Mouse (Mus musculus): ENCODE results near the gene Gm3269. TPM values are rescaled to one million over a fixed set of nuclear protein-coding genes. Genes with fewer than 3 reads are reported as not detected.
"Not testable (repeated sequence)": the region's sequence is repeated elsewhere in the genome, so short reads cannot be mapped to it uniquely, and the experiment has no call there.

The Gm3269 gene
- total RNA-seq (2017): not detected in 2 replicates

DNA sequence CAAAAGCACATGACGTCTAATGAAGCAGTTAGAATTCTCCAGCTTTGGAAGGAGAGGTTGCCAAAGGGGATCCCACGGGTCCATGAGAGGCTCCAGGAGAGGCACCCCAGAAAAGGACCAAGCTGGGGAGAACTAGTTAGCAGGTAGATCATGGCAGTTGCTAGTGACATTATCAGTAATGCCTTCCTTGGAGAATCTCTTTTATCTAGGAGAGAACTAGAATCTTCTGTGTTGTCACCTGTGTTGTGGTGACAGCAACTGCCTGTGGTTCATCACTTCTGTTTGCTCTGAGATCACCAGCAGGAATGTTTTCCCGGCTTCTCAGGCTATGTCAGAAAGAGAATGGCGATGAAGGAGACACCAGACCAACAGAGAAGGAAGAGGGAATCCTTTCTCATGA lies at the start of gene Gm3269:
Gm3269 (plus strand) TSS at position 301 of the 400 bp plus-strand sequence.
- not testable (repeated sequence) for ATAC-seq (replicated peaks in 1 of 2; ENCODE audit: insufficient read depth in 1 of 2, low FRiP score in 2 of 2, low TSS enrichment in 1 of 2, low read depth in 1 of 2, poor library complexity in 2 of 2, severe bottlenecking in 2 of 2)

- not testable (repeated sequence) for ATAC-seq (replicated peaks in 1 of 2; ENCODE audit: insufficient read depth in 1 of 2, low FRiP score in 2 of 2, low TSS enrichment in 1 of 2, low read depth in 1 of 2, poor library complexity in 2 of 2, severe bottlenecking in 2 of 2)
Observed at GRCm38 (mm10) chr14:4806421-4806820, 31.5 kb upstream of the Gm3269 start.

DNA sequence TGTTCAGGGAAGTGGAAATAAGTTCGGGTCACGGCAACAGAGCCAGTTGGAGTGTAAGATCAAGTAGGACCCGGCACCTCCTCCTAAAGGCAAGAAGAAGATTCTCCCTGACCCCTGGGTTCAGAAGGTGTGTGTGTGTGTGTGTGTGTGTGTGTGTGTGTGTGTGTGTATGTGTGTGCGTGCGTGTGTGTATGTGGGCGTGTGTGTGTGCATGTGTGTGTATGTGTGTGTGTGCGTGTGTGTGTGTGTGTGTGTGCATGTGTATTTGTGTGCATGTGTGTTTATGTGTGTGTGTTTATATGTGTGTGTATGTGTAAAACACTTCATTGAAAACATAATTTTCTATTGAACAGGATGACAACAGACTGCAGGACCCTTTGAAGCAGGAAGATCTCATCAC lies 16.0 kb upstream of the Gm3269 start:
- not testable (repeated sequence) for ATAC-seq (replicated peaks in 1 of 2; ENCODE audit: insufficient read depth in 1 of 2, low FRiP score in 2 of 2, low TSS enrichment in 1 of 2, low read depth in 1 of 2, poor library complexity in 2 of 2, severe bottlenecking in 2 of 2)

DNA sequence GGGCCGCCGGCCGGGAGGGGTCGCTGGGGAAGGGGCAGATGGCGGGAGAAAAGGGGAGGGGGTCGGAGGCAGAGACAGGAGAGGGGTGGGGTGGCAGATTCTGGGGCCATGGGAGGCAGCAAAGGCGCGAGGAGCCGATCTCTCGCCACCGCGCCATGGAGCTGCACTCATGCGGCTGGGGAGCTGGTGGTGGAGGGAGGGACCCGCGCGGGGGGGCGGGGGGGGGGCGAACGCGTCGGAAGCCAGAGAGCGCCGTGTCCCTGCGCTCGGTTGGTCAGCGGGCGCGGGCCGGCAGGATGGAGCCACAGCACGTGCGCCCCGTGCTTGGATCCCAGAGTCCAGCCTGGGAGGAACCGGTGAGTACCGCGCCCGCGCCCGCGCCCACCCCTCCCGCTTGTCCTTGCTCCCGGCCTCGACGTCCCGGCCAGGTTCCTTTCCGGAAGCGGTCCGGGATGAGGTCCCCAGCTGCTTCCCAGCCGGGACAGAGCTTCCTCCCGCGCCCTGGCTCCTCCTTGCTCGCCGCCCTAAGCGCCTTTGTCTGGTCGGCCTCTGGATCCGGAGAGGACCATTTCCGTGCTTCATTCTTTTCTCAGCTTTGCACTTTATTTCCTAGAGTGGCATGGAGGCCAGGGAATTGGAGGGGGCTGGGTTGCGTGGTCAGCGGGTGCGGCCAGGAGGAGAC lies 17.5 kb downstream of the Gm3269 start, which contains the start of gene Gm3264:
Gm3264 (plus strand) TSS at position 278 of the 682 bp plus-strand sequence.
- ATAC-seq (replicated peaks in 1 of 2; ENCODE audit: insufficient read depth in 1 of 2, low FRiP score in 2 of 2, low TSS enrichment in 1 of 2, low read depth in 1 of 2, poor library complexity in 2 of 2, severe bottlenecking in 2 of 2): not testable (repeated sequence)

DNA sequence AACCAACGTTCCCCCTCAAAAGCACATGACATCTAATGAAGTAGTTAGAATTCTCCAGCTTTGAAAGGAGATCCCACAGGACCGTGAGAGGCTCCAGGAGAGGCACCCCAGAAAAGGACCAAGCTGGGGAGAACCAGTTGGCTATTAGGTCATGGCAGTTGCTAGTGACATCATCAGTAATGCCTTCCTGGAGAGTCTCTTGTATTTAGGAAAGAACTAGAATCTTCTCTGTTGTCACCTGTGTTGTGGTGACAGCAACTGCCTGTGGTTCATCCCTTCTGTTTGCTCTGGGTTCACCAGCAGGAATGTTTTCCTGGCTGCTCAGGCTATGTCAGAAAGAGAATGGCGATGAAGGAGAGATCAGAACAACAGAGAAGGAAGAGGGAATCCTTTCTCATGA lies 54.2 kb downstream of the Gm3269 start, which contains the start of gene Gm3278:
Gm3278 (plus strand) TSS at position 301 of the 400 bp plus-strand sequence.
- ATAC-seq (replicated peaks in 1 of 2; ENCODE audit: insufficient read depth in 1 of 2, low FRiP score in 2 of 2, low TSS enrichment in 1 of 2, low read depth in 1 of 2, poor library complexity in 2 of 2, severe bottlenecking in 2 of 2): not testable (repeated sequence)

Other genes with a start within 250 kb of the Gm3269 start
- not detected in 2 replicates for gene Gm8159, start 205.8 kb upstream of the Gm3269 start, total RNA-seq (2017)
- gene Gm3239, start 173.9 kb upstream of the Gm3269 start, total RNA-seq (2017): not detected in 2 replicates
- gene Gm7876, start 128.9 kb upstream of the Gm3269 start, total RNA-seq (2017): not detected in 2 replicates
- gene Gm3252, start 111.3 kb upstream of the Gm3269 start, total RNA-seq (2017): not detected in 2 replicates
- not detected in 2 replicates for gene Gm9602, start 61.8 kb upstream of the Gm3269 start, total RNA-seq (2017)
- gene Gm3264, start 17.5 kb downstream of the Gm3269 start, total RNA-seq (2017): not detected in 2 replicates
- not detected in 2 replicates for gene Gm3278, start 54.3 kb downstream of the Gm3269 start, total RNA-seq (2017)
- not detected in 2 replicates for gene Gm8297, start 145.8 kb downstream of the Gm3269 start, total RNA-seq (2017)
- not detected in 2 replicates for gene Gm3298, start 177.8 kb downstream of the Gm3269 start, total RNA-seq (2017)
- not detected in 2 replicates for gene 4930555G01Rik, start 212.5 kb downstream of the Gm3269 start, total RNA-seq (2017)
- gene Gm8281, start 232.9 kb downstream of the Gm3269 start, total RNA-seq (2017): not detected in 2 replicates

Data from hematopoietic stem cell, adult 5-6 weeks (primary cell).